Mouse (Mus musculus) megakaryocyte, embryonic 14.5 days (primary cell): Measurements from ENCODE around the gene Dnajc14.

Experiments
- FLI1 ChIP-seq: IDR thresholded peaks from 2 replicates; pipeline ENCODE4 v1.6.1; 2012; ENCODE audit warnings: low read length, inconsistent platforms, mixed read lengths
- GATA1 ChIP-seq: IDR thresholded peaks from 3 replicates; pipeline ENCODE4 v1.6.1; 2012; ENCODE audit warnings: mixed read lengths, low read length, inconsistent platforms, borderline replicate concordance

DNA sequence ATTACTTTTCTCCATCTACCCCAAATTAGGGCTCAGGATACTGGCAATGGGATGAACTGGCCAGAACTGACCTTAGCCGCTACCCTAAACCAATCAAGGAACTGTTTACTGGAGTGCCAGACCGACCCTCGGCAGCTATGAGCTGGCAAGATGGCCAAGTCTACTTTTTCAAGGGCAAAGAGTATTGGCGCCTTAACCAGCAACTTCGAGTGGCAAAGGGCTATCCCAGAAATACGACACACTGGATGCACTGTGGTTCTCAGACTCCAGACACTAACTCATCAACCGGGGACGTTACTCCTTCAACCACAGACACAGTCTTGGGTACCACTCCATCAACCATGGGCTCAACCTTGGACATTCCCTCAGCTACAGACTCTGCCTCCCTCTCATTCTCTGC is 5.2 kb upstream of the Dnajc14 start:
- no peak for TF ChIP-seq GATA1
- TF ChIP-seq FLI1: no peak
